Mouse (Mus musculus): ENCODE results near the gene Lhx4. TPM values are rescaled to one million over a fixed set of nuclear protein-coding genes. Genes with fewer than 3 reads are reported as not detected.

Gene Lhx4
- polyA plus RNA-seq, 1 experiment from 2014 or later: 1.8 TPM

DNA sequence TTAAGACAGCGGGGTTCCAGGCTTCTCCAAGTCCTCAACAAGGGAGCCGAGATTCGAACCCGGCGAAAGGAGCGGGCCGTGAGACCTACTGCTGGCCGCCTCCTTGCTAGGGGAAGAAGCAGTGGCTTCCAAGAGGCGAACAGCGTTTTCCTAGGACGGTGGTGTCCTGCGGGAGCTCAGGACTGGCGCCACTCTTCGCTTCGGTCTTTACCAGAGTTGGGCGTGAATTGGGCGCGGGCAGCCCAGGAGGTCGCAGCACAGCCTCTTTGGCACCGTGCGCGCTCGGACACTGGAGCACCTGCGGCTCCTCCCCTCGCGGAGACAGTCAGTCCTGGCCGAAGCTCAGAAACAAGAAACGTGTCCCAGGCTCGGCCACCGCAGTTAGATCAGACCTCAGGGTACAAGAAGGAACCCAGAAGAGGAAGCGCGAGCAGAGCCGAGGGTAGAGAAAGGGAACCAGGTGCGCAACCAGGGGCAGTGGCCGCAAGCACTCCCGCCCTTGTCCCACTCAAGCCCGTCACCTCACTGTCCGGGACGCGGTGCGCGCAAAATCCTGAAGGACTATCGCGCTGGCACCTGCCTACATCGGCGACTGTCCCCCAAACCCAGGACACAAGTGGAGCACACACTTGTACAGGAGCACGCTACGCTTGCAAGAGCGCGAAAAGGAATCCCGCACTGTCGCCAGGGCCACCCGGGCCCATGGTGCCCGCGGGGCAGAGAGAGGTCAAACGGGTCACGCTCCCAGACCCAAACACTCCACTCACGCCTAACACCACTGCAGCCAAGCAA lies 14.3 kb downstream of the Lhx4 start:
- Histone ChIP-seq H3K4me1 (ENCODE audit: control insufficient read depth, insufficient read depth, low read length) (peaks cover 11% of the 10 kb centered on the region), H3K27ac (replicated peaks; ENCODE audit: low read depth, low read length) (no peak overlapping the region), H3K36me3 (ENCODE audit: control insufficient read depth, insufficient read depth, low read length) (no peaks in the 10 kb centered on the region), H3K4me3 (replicated peaks; ENCODE audit: low read depth, low read length) (no peak overlapping the region), H3K27me3 (ENCODE audit: control insufficient read depth, insufficient read depth, low read length) (peaks cover 98% of the 10 kb centered on the region), H3K4me2 (ENCODE audit: low read length) (no peak overlapping the region), H3K9me3 (ENCODE audit: control insufficient read depth, low read length) (no peaks in the 10 kb centered on the region), H3K9ac (replicated peaks; ENCODE audit: low read length) (no peak overlapping the region)
- no peak for DNase-seq
- under 1% methylated on average over 58 of the region's 58 CpGs for WGBS
- ATAC-seq (ENCODE audit: low FRiP score, low TSS enrichment): no peak

DNA sequence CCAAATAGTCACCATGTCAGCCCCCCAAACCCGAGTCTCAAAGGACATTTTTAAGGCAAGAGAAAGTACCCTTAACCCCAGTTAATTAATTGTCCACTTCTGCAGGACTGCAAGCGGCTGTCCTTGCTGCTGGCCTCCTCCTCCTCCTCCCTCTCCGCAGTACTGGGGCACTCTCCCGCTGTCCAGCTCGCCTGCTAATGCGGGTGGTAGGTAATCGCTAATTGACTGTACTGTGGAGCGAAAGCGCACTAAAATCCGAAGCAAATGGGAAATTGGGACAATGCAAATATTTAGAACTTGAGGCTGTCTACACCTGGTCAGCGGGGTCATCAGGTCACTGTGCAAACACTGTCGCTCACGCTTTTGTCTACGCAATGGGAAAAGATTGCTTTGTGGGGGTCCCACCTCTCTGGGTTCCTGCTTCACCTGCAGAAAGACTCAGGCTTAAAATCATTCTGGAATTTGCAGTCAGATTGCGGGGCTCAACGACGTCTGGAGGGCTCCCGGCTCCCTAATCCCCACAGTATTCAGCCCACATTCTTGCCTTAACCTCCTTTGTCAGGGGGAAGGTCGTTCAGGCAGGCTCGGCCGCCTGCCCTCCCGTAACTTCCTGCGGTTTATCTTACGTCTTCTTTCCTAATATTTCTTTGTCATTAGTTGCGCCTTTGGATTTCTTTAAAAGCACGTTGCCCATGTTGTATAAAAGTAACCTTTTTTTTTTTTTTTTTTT lies 15.2 kb downstream of the Lhx4 start:
- WGBS: under 1% methylated on average over 26 of the region's 26 CpGs
- no peak overlapping the region for H3K27ac ChIP-seq (replicated peaks; ENCODE audit: low read depth, low read length)
- no peak for ATAC-seq (ENCODE audit: low FRiP score, low TSS enrichment)
- DNase-seq: no peak
- no peak overlapping the region for H3K9ac ChIP-seq (replicated peaks; ENCODE audit: low read length)
- no peak overlapping the region for H3K4me3 ChIP-seq (replicated peaks; ENCODE audit: low read depth, low read length)
- no peaks in the 10 kb centered on the region for H3K36me3 ChIP-seq (ENCODE audit: control insufficient read depth, insufficient read depth, low read length)
- no peaks in the 10 kb centered on the region for H3K9me3 ChIP-seq (ENCODE audit: control insufficient read depth, low read length)
- H3K4me1 ChIP-seq (ENCODE audit: control insufficient read depth, insufficient read depth, low read length): peaks cover 2% of the 10 kb centered on the region; the same call in 1 of the 2 replicates
- H3K4me2 ChIP-seq (ENCODE audit: low read length): no peak overlapping the region
- peaks cover 98% of the 10 kb centered on the region for H3K27me3 ChIP-seq (ENCODE audit: control insufficient read depth, insufficient read depth, low read length)

DNA sequence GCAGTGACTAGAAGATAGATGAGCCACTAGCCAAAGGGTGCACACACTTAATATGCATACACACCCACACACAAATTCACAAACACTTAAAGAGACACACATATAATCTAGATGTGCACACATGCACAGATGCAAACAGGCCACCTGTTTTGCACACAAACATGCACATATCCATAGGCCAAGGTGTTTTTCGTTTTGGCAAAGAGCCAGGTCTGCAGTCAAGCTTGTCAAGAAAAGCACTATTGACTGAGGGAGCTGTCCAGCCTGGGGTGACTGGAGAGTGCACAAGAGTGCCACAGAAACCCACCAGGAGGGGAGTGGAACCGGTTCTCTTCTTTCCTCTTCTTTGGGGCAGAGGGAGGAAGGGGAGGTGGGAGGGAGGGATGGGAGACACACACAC lies 20.3 kb downstream of the Lhx4 start:
- peaks cover 2% of the 10 kb centered on the region; the same call in 1 of the 2 replicates for H3K9me3 ChIP-seq (ENCODE audit: control insufficient read depth, low read length)
- H3K36me3 ChIP-seq (ENCODE audit: control insufficient read depth, insufficient read depth, low read length): no peaks in the 10 kb centered on the region
- H3K27me3 ChIP-seq (ENCODE audit: control insufficient read depth, insufficient read depth, low read length): peaks cover 94% of the 10 kb centered on the region
- DNase-seq (no peak), ATAC-seq (ENCODE audit: low FRiP score, low TSS enrichment) (no peak)
- peaks cover 9% of the 10 kb centered on the region; the same call in 1 of the 2 replicates for H3K4me1 ChIP-seq (ENCODE audit: control insufficient read depth, insufficient read depth, low read length)
- 0% methylated on average over 2 of the region's 2 CpGs for WGBS
- H3K4me2 ChIP-seq (ENCODE audit: low read length): no peak overlapping the region
- H3K9ac ChIP-seq (replicated peaks; ENCODE audit: low read length): no peak overlapping the region
- no peak overlapping the region for H3K27ac ChIP-seq (replicated peaks; ENCODE audit: low read depth, low read length)
- H3K4me3 ChIP-seq (replicated peaks; ENCODE audit: low read depth, low read length): no peak overlapping the region

DNA sequence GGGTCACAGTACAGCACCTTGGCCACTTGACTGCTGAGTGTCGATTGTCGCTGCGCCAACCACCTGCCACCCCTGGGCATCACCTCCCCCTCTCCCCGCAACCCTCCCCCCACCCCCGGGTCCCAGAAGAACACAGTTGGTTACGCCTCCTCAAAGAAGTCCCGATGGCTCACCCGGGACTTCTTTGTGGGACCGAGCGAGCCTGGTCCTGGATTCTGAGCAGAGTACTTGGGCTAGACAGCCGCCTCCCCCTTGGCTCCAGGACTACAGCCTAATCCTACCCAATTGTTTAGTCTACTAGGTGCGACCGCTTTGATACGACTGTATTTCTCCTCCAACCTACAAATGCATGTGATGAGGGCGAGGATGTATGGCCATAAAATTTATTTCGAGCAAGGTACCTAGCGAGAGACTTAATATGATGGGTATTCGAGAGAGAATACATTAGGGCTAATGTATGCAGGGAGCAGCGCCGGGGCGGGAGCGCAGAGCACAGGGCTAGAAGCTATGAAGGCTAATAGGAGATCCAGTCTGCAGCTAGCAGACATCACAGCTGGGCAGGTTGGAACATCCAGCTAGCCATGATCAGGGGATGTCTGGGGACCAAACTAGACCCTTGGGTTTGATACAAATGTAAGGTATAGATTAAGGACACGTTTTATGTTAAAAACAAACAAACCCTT lies 22.2 kb downstream of the Lhx4 start:
- Histone ChIP-seq H3K36me3 (ENCODE audit: control insufficient read depth, insufficient read depth, low read length) (no peaks in the 10 kb centered on the region), H3K9ac (replicated peaks; ENCODE audit: low read length) (no peak overlapping the region), H3K9me3 (ENCODE audit: control insufficient read depth, low read length) (peaks cover 2% of the 10 kb centered on the region; the same call in 1 of the 2 replicates), H3K27ac (replicated peaks; ENCODE audit: low read depth, low read length) (no peak overlapping the region), H3K27me3 (ENCODE audit: control insufficient read depth, insufficient read depth, low read length) (peaks cover 91% of the 10 kb centered on the region), H3K4me3 (replicated peaks; ENCODE audit: low read depth, low read length) (peak overlapping the region; percentile 14; the same call in 1 of the 2 replicates), H3K4me1 (ENCODE audit: control insufficient read depth, insufficient read depth, low read length) (peaks cover 9% of the 10 kb centered on the region; the same call in 1 of the 2 replicates), H3K4me2 (ENCODE audit: low read length) (peak overlapping the region; percentile 45)
- ATAC-seq (ENCODE audit: low FRiP score, low TSS enrichment): no peak
- DNase-seq: peak; percentile 64
- WGBS: under 1% methylated on average over 23 of the region's 23 CpGs

DNA sequence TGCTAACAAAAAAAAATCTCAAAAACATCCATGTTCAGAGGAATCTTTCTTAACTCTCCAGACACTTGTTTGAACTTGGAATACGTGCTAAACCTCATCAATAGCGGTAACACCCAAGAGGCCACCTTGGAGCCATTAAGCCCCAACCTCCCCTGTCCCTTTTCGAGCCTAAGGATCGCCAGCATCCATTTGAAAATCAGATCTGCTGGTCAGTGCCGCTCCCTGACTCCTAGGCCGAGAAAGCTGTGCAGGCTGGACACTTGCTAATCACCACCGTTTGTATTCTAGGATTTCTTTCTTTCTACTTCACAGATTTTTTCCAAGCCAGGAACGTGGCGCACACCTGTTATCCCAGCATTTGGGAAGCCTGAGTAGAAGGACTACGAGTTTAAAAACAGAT lies 23.7 kb downstream of the Lhx4 start:
- no peaks in the 10 kb centered on the region for H3K36me3 ChIP-seq (ENCODE audit: control insufficient read depth, insufficient read depth, low read length)
- DNase-seq (no peak), ATAC-seq (ENCODE audit: low FRiP score, low TSS enrichment) (no peak)
- H3K9ac ChIP-seq (replicated peaks; ENCODE audit: low read length): no peak overlapping the region
- H3K27ac ChIP-seq (replicated peaks; ENCODE audit: low read depth, low read length): no peak overlapping the region
- peaks cover 9% of the 10 kb centered on the region; the same call in 1 of the 2 replicates for H3K4me1 ChIP-seq (ENCODE audit: control insufficient read depth, insufficient read depth, low read length)
- no peak overlapping the region for H3K4me3 ChIP-seq (replicated peaks; ENCODE audit: low read depth, low read length)
- H3K27me3 ChIP-seq (ENCODE audit: control insufficient read depth, insufficient read depth, low read length): peaks cover 91% of the 10 kb centered on the region
- peaks cover 2% of the 10 kb centered on the region; the same call in 1 of the 2 replicates for H3K9me3 ChIP-seq (ENCODE audit: control insufficient read depth, low read length)
- no peak overlapping the region for H3K4me2 ChIP-seq (ENCODE audit: low read length)
- WGBS: 22% methylated on average over 10 of the region's 10 CpGs

DNA sequence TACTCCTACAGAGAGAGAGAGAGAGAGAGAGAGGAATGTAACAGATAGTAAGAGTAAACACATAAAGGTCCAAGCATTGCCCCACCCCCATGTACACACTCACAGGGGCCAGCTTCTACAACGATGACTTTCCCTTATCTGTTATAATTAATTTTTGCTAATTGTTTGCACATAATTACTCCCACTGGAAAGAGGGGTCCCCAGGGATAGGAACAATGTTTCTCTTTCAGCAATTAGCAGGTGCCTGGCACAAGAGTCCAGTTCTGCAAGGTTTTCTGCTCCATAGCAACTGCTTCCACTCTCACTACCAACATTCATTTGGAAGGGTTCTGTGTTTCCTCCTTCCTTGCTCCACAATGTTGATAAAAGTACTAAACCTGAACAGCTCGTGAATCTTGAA lies 25.6 kb downstream of the Lhx4 start:
- Histone ChIP-seq H3K27me3 (ENCODE audit: control insufficient read depth, insufficient read depth, low read length) (peaks cover 88% of the 10 kb centered on the region), H3K36me3 (ENCODE audit: control insufficient read depth, insufficient read depth, low read length) (no peaks in the 10 kb centered on the region), H3K4me1 (ENCODE audit: control insufficient read depth, insufficient read depth, low read length) (peaks cover 9% of the 10 kb centered on the region; the same call in 1 of the 2 replicates), H3K4me2 (ENCODE audit: low read length) (no peak overlapping the region), H3K9me3 (ENCODE audit: control insufficient read depth, low read length) (peaks cover 2% of the 10 kb centered on the region; the same call in 1 of the 2 replicates), H3K9ac (replicated peaks; ENCODE audit: low read length) (no peak overlapping the region), H3K27ac (replicated peaks; ENCODE audit: low read depth, low read length) (no peak overlapping the region), H3K4me3 (replicated peaks; ENCODE audit: low read depth, low read length) (no peak overlapping the region)
- WGBS: 76% methylated on average over 2 of the region's 2 CpGs
- DNase-seq (no peak), ATAC-seq (ENCODE audit: low FRiP score, low TSS enrichment) (no peak)

DNA sequence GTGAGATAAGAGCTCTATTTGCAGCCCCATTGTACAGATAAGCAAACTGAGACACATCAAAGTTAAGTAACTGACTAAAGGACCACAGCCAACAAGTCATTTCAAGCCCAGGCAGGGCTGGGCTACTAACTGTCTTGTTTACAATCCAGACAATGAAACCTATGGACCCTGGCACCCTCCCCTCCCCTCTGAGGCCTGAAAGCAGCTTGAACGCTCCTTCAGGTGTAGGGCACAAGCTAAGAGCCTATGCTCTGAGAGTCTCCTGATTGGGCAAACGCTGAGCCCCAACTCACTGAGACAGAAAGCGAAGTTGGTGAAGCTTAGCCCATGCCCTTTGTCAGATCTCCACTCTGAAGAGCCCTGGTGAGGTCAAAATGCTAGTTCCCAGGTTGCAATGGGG lies 27.2 kb downstream of the Lhx4 start:
- Histone ChIP-seq H3K27me3 (ENCODE audit: control insufficient read depth, insufficient read depth, low read length) (peaks cover 72% of the 10 kb centered on the region), H3K36me3 (ENCODE audit: control insufficient read depth, insufficient read depth, low read length) (no peaks in the 10 kb centered on the region), H3K4me3 (replicated peaks; ENCODE audit: low read depth, low read length) (no peak overlapping the region), H3K4me1 (ENCODE audit: control insufficient read depth, insufficient read depth, low read length) (peaks cover 4% of the 10 kb centered on the region; the same call in 1 of the 2 replicates), H3K9ac (replicated peaks; ENCODE audit: low read length) (no peak overlapping the region), H3K27ac (replicated peaks; ENCODE audit: low read depth, low read length) (no peak overlapping the region), H3K4me2 (ENCODE audit: low read length) (no peak overlapping the region), H3K9me3 (ENCODE audit: control insufficient read depth, low read length) (peaks cover 2% of the 10 kb centered on the region; the same call in 1 of the 2 replicates)
- DNase-seq (no peak), ATAC-seq (ENCODE audit: low FRiP score, low TSS enrichment) (no peak)
- 77% methylated on average over 3 of the region's 3 CpGs for WGBS

DNA sequence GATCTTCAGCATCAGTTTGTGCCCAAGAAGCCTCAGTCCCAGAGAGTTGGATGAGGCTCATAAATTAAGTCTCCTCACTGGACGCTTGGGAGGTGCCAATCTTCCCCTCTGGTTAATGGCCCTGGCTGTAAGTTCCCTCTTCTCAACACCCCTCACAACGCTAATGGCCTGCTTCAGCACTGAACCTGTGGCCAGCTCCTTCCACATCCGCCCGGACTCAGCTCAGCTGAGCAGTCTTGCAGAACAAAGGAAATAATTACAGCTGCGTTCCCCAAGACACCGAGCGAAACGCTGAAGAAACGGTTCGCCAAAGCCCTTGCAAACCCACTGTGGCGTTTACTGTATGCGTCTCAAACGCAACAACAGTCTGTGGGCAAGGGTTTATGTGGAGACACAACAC lies 29.3 kb downstream of the Lhx4 start:
- Histone ChIP-seq H3K27ac (replicated peaks; ENCODE audit: low read depth, low read length) (no peak overlapping the region), H3K36me3 (ENCODE audit: control insufficient read depth, insufficient read depth, low read length) (no peaks in the 10 kb centered on the region), H3K9me3 (ENCODE audit: control insufficient read depth, low read length) (peaks cover 2% of the 10 kb centered on the region; the same call in 1 of the 2 replicates), H3K4me3 (replicated peaks; ENCODE audit: low read depth, low read length) (no peak overlapping the region), H3K9ac (replicated peaks; ENCODE audit: low read length) (no peak overlapping the region), H3K4me1 (ENCODE audit: control insufficient read depth, insufficient read depth, low read length) (no peaks in the 10 kb centered on the region), H3K27me3 (ENCODE audit: control insufficient read depth, insufficient read depth, low read length) (peaks cover 51% of the 10 kb centered on the region), H3K4me2 (ENCODE audit: low read length) (peak overlapping the region; percentile 23)
- no peak for ATAC-seq (ENCODE audit: low FRiP score, low TSS enrichment)
- WGBS: under 1% methylated on average over 13 of the region's 13 CpGs
- peak; percentile 64 for DNase-seq
